Mouse (Mus musculus): ENCODE data around the gene Isg20. TPM values are rescaled to one million over a fixed set of nuclear protein-coding genes. Genes with fewer than 3 reads are reported as not detected.
A peak's percentile ranks its signal among the peaks of the same experiment; 100 is the strongest.

Gene Isg20
- total RNA-seq, 2 experiments from 2014 or later, result 0.69 to 3.2 TPM

DNA sequence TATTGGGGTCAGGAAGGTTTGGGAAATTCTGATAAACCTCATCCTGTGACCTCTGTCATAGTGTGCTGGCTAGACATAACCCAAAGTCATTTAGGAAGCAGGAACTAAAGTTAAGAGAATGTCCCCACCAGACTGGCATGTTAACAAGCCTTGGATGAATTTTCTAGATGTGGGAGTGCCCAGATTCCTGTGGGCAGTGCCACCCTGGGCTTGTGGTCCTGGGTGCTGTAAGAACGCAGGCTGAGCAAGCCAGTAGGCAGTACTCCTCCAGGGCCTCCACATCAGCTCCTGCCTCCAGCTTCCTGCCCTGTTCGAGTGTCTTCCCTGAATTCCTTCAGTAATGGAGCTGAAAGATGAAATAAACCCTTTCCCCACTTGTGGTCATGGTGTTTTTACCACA lies 9.0 kb upstream of the Isg20 start:
- DNase-seq, result no peak

DNA sequence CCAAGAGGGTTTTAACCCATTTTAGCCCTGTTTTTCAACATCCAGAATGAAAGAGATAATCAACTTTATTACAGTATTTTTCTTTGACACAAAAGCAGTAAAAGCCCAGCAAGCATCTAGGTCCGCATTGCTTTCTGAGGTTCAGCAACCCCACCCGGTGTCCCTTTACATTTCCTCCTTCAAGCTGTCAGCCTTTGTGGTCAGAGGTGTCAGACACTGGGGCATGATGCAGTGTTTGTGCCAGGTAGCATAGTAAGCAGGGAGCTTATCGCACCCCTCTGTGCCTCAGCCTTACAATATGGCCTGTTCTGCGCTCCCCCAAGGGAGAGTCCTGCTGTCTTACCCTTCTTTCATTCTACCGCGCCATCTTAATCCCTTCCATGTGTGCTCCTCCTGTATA lies 4.2 kb upstream of the Isg20 start:
- no peak for DNase-seq

DNA sequence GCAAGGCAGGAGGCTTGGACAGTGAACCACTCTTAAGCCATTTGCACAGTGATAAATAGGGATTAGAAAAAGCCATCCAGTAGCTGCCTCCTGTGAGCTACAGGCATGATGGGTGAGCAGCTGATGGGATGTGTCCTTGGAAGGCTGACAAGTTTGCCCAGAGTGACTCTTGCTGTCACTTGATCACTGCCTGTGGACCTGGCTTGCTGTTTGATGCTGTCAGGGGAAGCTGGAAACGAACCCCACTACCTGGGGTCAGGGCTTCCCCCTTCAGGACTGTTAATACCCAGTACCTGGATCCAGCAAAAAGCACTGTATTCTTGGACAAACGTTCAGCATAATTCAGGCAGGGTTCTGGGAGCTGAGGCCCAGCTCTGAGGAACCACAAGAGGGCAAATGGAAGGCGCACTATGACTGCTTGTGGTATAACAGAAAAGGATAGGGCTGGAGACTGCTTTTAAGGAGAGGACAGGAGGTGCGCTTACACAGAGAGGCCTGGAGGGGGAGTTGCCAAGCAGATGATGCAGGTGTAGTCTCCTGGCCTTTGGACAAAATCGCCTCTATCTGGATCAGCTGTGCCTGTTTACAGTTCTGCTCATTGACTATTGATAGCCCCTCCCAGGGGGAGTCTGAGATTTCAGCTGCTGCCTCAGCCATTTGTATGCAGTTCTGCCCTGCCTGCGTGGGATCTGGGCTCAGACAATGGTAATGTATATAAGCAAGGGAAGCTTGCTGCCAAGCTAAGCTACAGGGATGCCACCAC lies 2.7 kb upstream of the Isg20 start:
- no peak for DNase-seq

DNA sequence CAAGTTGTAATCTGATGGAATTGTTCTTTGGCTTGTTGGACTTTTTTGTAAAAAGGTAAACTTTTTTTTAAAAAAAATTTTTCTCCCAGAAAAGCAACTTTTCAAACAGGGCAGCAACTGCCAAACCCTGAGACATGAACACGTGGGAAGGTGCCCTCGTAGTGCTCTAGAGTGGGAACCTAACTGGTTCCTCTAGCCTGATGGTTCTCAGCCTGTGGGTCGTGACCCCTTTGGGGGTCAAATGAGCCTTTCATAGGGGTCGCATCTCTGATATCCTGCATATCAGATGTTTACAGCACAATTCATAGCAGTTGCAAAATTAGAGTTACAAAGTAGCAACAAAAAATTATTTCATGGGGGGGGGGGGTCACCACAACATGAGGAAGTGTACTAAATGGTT lies 2.0 kb upstream of the Isg20 start:
- no peak for DNase-seq

GRCm38 (mm10) chr7:78912253-78912973 lies 811 bp upstream of the Isg20 start:
- no peak for DNase-seq

- peak; percentile 41 for DNase-seq
Measured at GRCm38 (mm10) chr7:78913649-78914544, 673 bp downstream of the Isg20 start.

DNA sequence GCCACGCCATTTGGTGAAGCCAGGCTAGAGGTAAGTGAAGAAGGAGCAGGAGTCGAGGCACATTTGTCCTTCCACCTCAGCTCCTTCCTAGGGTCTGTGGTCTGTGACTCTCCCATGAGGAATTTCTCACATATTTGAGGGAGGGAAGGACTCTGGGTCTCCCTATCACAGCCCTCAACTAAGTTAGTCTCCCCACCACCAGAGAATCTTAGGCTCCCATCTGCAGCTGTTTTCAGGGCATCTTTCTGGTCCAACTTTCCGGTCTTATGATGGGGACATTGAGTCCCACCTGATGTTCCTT lies 1.3 kb downstream of the Isg20 start:
- no peak for DNase-seq

DNA sequence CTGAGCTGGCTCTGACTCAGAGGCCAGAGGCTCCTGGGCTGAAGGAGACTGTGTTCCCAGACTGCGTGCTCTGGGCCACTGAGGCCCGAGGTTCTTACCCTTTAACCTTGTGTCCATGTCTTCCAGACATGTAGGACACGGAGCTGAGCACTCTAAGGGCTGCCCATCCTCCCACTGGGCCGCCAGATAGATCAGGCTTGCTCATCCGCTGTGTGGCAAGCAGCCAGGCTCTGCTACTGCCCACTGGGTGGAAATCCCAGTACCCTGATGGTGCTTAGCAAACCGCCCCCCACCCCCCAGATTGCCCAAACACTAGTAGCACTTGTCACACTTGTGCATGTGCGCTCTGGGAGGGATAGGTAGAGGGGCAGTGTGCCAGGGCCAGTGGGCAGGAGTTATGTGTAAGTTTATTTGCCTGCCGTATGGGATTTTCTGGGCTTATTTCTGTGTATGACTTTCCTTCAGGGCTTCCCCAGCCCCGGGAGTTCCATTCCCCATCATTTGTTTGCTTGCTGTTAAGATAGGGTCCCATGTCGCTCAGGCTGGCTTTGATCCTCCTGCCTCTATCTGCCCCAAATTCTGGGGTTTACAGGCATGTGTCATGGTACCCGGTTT lies 1.8 kb downstream of the Isg20 start:
- DNase-seq, result no peak

GRCm38 (mm10) chr7:78918686-78919085 lies 5.5 kb downstream of the Isg20 start:
- no peak for DNase-seq

DNA sequence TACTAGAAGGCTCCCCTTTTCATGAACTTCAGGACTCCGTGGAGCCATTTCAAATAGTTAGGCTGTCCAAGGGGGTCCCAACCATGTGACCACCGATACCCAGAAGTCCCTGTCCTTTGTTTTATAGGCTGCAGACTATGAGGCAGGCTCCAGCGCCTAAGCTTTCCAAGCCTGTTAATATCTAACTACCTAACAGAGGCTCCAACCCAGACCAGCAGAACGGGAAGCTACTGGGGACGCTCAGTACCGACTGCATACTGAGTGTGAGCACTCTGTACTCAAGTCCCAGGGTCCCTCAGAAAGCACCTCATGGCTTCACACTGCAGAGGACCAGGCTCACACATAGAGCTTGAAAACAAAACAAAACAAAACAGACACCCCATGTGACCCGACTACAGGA lies 9.3 kb downstream of the Isg20 start:
- DNase-seq, result no peak

- DNase-seq, result no peak
Measured at GRCm38 (mm10) chr7:78924300-78924699, 11.1 kb downstream of the Isg20 start.

DNA sequence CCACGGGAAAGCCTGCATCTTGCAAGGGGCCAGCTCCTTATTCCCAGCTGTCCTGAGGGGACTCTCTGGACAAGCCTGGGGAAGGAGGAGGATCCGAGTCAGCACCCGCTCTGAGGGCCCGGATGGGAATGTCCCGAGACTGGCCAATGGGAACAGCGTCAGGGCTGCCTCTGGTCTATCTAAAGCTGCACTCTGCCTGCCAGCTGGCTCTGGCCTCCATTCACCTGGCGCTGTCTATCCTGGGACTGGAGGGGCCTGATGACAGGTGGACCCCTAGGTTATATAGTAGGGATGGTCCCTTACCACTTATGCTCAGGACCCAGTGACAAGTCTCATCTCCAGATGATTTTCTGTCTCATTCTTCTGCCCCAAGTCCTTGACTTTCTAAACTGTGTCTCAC lies 11.6 kb downstream of the Isg20 start:
- no peak for DNase-seq

- no peak for DNase-seq
Measured at GRCm38 (mm10) chr7:78925680-78926079, 12.5 kb downstream of the Isg20 start.

DNA sequence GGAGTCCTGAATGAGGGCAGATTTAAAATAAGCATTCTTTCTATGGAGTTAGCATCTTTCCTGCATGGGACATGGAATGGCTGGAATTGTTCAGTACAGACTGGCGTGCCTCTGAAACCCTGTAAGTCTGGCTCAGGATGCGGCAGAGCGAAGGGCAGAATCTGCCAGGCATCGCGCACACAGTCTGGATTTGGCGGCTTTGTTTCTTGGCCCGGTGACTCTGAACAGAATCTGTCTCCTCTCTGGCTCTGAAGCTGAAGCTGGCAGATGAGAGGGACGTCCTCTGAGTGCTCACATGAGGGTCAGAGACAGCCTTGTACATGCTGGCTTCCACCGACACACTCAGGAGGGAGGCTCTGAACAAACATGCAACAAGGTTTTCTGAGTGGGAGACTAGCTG lies 12.9 kb downstream of the Isg20 start:
- no peak for DNase-seq

- DNase-seq, result no peak
Measured at GRCm38 (mm10) chr7:78927266-78927665, 14.0 kb downstream of the Isg20 start.

DNA sequence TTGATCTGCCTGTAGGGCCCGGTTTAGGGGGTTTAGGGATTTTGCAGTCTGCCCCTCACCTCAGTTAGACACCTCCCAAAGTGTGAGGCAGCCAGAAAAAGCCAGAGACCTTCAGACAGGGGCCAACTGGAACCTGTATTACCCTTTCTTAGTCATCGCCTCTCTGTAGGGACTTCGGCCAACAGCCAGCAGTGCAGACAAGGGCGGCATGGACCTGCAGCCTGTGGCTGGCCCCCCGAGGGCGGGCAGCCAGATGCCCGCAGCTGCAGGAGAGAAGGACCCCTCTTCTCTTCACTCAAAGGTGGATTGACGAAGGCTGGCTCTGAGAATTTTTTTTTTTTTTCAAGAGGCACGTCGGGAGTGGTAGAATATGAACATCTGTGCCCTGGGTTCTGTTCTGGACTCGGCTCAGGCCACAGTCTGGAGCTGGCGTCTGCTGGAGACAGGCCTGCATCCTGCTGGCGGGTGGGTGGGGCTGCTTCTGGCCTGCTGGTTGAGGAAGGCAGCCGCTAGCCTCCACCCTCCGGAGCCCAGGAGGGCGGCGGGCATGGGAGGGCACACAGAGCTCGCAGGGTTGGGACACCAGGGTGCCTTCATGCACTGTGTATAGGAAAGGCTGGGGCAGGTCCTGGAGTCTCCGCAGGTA lies 25.9 kb downstream of the Isg20 start:
- DNase-seq, result no peak

- no peak for DNase-seq
Measured at GRCm38 (mm10) chr7:78940971-78941370, 27.7 kb downstream of the Isg20 start.

DNA sequence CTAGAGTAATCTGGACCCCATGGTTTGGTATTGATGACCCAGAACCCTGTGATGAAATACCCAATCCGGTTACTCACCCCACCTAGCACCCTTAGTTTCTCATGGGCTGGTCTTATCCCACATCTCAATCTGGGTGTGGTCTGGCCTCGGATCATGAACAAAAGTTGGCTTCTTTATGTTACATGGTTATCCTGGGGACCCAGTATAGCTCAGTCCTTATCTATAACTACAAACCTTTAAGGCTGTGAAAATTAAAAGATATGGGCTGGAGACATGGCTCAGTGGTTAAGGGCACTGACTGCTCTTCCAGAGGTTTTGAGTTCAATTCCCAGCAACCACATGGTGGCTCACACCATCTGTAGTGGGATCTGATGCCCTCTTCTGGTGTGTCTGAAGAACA lies 29.3 kb downstream of the Isg20 start:
- no peak for DNase-seq

- no peak for DNase-seq
Measured at GRCm38 (mm10) chr7:78953886-78954572, 40.8 kb downstream of the Isg20 start.

DNA sequence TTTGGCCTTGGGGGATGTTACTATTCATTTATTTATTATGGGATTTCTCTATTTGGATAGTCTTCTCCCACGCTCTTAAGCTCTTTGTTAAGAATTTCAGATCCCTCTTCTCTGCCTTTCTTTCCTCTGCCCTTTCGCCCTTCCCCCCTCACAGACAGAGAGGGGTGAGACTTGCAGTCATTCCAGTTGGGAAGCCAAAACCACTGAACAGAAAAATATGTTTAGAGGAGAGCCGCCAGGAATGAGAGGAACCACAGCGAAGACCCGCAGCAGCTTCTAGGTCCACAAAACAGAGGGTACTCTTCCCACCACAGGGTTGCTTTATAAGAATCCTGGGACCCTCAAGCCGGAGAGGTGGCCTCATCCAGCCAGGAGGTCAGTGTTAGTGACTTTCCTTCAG lies 41.4 kb downstream of the Isg20 start:
- DNase-seq, result no peak

DNA sequence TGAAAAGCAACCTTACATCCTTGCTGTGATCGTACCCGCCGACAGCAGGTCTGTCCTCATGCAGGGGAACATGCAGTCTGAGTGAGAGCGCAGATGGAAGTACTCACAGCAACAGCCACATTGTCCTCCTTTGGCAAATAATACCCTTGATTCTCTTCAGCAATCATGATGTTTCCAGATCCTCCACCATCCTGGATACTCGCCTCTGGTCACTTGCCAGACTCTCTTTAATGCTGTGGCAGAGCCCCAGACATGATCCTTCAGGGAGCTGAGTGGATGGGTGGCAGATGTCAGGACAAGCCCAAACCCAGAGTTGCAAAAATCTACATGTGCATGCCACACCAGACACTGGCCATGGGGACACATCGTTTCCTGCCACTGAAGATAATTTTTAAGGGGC lies 41.9 kb downstream of the Isg20 start:
- no peak for DNase-seq
